Mouse (Mus musculus) MEL (cell line): ENCODE data around the gene Bcap31. TPM values are rescaled to one million over a fixed set of nuclear protein-coding genes. Genes with fewer than 3 reads are reported as not detected.

Source experiments
- DNase-seq: peaks from one replicate; pipeline ENCODE4 v3.0.0; 2011; ENCODE audit warnings: low read depth, low spot score
- H3K27ac ChIP-seq: 2 replicates; pipeline ENCODE4 v1.5.1; 2012; ENCODE audit warnings: low read depth, mild to moderate bottlenecking, control low read depth, low read length, moderate library complexity; ENCODE audit not compliant: control insufficient read depth
- H3K27me3 ChIP-seq, 2 experiments: fragments of 150-350 bp in 1 of 2; sonication (generic) in 1 of 2; 2 replicates each; pipeline ENCODE4 v1.6.1; 2012; ENCODE audit warnings: low read length in 2 of 2, mild to moderate bottlenecking in 2 of 2, improper control_type of control experiment in 1 of 2, moderate library complexity in 1 of 2; ENCODE audit not compliant: insufficient read depth in 2 of 2, control insufficient read depth in 1 of 2
- H3K36me3 ChIP-seq, 2 experiments: 2 replicates each; pipeline ENCODE4 v1.6.1; 2012 to 2014; ENCODE audit warnings: low read length in 2 of 2, improper control_type of control experiment in 1 of 2, inconsistent platforms in 1 of 2, mild to moderate bottlenecking in 1 of 2; ENCODE audit not compliant: insufficient read depth in 2 of 2, control insufficient read depth in 1 of 2
- H3K4me1 ChIP-seq, 2 experiments: fragments of 150-350 bp in 1 of 2; sonication (generic) in 1 of 2; 2 replicates each; pipeline ENCODE4 v1.6.1; 2012; ENCODE audit warnings: low read length in 2 of 2, improper control_type of control experiment in 1 of 2, mild to moderate bottlenecking in 1 of 2; ENCODE audit not compliant: insufficient read depth in 2 of 2, control insufficient read depth in 1 of 2
- H3K4me3 ChIP-seq, 2 experiments: fragments of 150-350 bp in 1 of 2; sonication (generic) in 1 of 2; 2 replicates each; pipeline ENCODE4 v1.5.1; 2012; ENCODE audit warnings: low read depth in 2 of 2, low read length in 2 of 2, mild to moderate bottlenecking in 2 of 2, moderate library complexity in 2 of 2, control low read depth in 1 of 2, improper control_type of control experiment in 1 of 2; ENCODE audit not compliant: control insufficient read depth in 1 of 2, insufficient read depth in 1 of 2
- H3K79me2 ChIP-seq: 2 replicates; pipeline ENCODE4 v1.6.1; 2012; ENCODE audit warnings: mild to moderate bottlenecking, low read length, moderate library complexity; ENCODE audit not compliant: control insufficient read depth, poor library complexity, insufficient read depth
- H3K9ac ChIP-seq: 2 replicates; pipeline ENCODE4 v1.6.1; 2012; ENCODE audit warnings: low read depth, mild to moderate bottlenecking, control low read depth, low read length, moderate library complexity; ENCODE audit not compliant: control insufficient read depth, poor library complexity, severe bottlenecking
- H3K9me3 ChIP-seq: fragments of 150-350 bp; sonication (generic); replicated peaks from 2 replicates; pipeline ENCODE4 v1.6.1; 2012; ENCODE audit warnings: mild to moderate bottlenecking, low read length, improper control_type of control experiment, moderate library complexity; ENCODE audit not compliant: insufficient read depth
- BHLHE40 ChIP-seq: IDR thresholded peaks from 2 replicates; pipeline ENCODE4 v1.6.1; 2012; ENCODE audit warnings: low read depth, mild to moderate bottlenecking, inconsistent platforms, low read length, improper control_type of control experiment, borderline replicate concordance
- CHD2 ChIP-seq: IDR thresholded peaks from 2 replicates; pipeline ENCODE4 v1.6.1; 2011; ENCODE audit warnings: low read length, improper control_type of control experiment
- CTCF ChIP-seq, 3 experiments: IDR thresholded peaks in 2 of 3; conservative IDR thresholded peaks in 1 of 3; 2 replicates each; pipeline ENCODE4 v1.5.1; 2011 to 2012; ENCODE audit warnings: low read length in 3 of 3, low read depth in 2 of 3, mild to moderate bottlenecking in 2 of 3, improper control_type of control experiment in 1 of 3, inconsistent platforms in 1 of 3, mixed read lengths in 1 of 3, moderate library complexity in 1 of 3; ENCODE audit not compliant: control insufficient read depth in 1 of 3, insufficient read depth in 1 of 3, poor library complexity in 1 of 3, severe bottlenecking in 1 of 3
- E2F4 ChIP-seq: IDR thresholded peaks from 2 replicates; pipeline ENCODE4 v1.6.1; 2011; ENCODE audit warnings: low read depth, low read length, improper control_type of control experiment, borderline replicate concordance
- EP300 ChIP-seq, 2 experiments: IDR thresholded peaks; 2 replicates each; pipeline ENCODE4 v1.6.1; 2011; ENCODE audit warnings: improper control_type of control experiment in 2 of 2, low read length in 2 of 2, low read depth in 1 of 2, mild to moderate bottlenecking in 1 of 2
- GABPA ChIP-seq: IDR thresholded peaks from 2 replicates; pipeline ENCODE4 v1.6.1; 2012; ENCODE audit warnings: low read depth, mild to moderate bottlenecking, inconsistent platforms, low read length, improper control_type of control experiment, moderate library complexity
- GATA1 ChIP-seq: IDR thresholded peaks from 2 replicates; pipeline ENCODE4 v1.6.1; 2011; ENCODE audit warnings: low read depth, low read length, improper control_type of control experiment
- JUND ChIP-seq: IDR thresholded peaks from 2 replicates; pipeline ENCODE4 v1.6.1; 2011; ENCODE audit warnings: low read depth, mild to moderate bottlenecking, improper control_type of control experiment, low read length
- MAFK ChIP-seq: IDR thresholded peaks from 2 replicates; pipeline ENCODE4 v1.6.1; 2011; ENCODE audit warnings: low read depth, mild to moderate bottlenecking, low read length, improper control_type of control experiment, borderline replicate concordance
- MAX ChIP-seq: IDR thresholded peaks from 2 replicates; pipeline ENCODE4 v1.6.1; 2011; ENCODE audit warnings: low read length, improper control_type of control experiment
- MXI1 ChIP-seq: IDR thresholded peaks from 2 replicates; pipeline ENCODE4 v1.6.1; 2011; ENCODE audit warnings: mild to moderate bottlenecking, low read depth, low read length, improper control_type of control experiment
- MYB ChIP-seq: IDR thresholded peaks from 2 replicates; pipeline ENCODE4 v1.6.1; 2011; ENCODE audit warnings: mild to moderate bottlenecking, low read depth, low read length, improper control_type of control experiment
- NELFE ChIP-seq: IDR thresholded peaks from 2 replicates; pipeline ENCODE4 v1.6.1; 2011; ENCODE audit warnings: low read depth, low read length, improper control_type of control experiment
- NRF1 ChIP-seq: IDR thresholded peaks from 2 replicates; pipeline ENCODE4 v1.6.1; 2014; ENCODE audit warnings: low read depth, mild to moderate bottlenecking, inconsistent platforms, low read length, improper control_type of control experiment, moderate library complexity; ENCODE audit not compliant: poor library complexity, insufficient read depth, severe bottlenecking
- POLR2AphosphoS2 ChIP-seq: IDR thresholded peaks from 2 replicates; pipeline ENCODE4 v1.6.1; 2011; ENCODE audit warnings: low read length, improper control_type of control experiment
- POLR2AphosphoS5 ChIP-seq: IDR thresholded peaks from 2 replicates; pipeline ENCODE4 v1.6.1; 2012; ENCODE audit warnings: low read depth, borderline replicate concordance, mild to moderate bottlenecking, inconsistent platforms, low read length, moderate library complexity, mixed read lengths
- RAD21 ChIP-seq: IDR thresholded peaks from 2 replicates; pipeline ENCODE4 v1.6.1; 2011; ENCODE audit warnings: mild to moderate bottlenecking, low read depth, low read length, improper control_type of control experiment
- SIN3A ChIP-seq: IDR thresholded peaks from 2 replicates; pipeline ENCODE4 v1.6.1; 2012; ENCODE audit warnings: low read length, improper control_type of control experiment, inconsistent platforms
- TBP ChIP-seq: IDR thresholded peaks from 2 replicates; pipeline ENCODE4 v1.8.0; 2011; ENCODE audit warnings: low read depth, low read length, improper control_type of control experiment
- USF2 ChIP-seq, 2 experiments: IDR thresholded peaks; 2 replicates each; pipeline ENCODE4 v1.6.1; 2011 to 2012; ENCODE audit warnings: improper control_type of control experiment in 2 of 2, low read length in 2 of 2, borderline replicate concordance in 1 of 2, inconsistent platforms in 1 of 2, low read depth in 1 of 2, mild to moderate bottlenecking in 1 of 2; ENCODE audit not compliant: insufficient read depth in 1 of 2
- ZKSCAN1 ChIP-seq: IDR thresholded peaks from 2 replicates; pipeline ENCODE4 v1.6.1; 2012; ENCODE audit warnings: low read depth, mild to moderate bottlenecking, inconsistent platforms, low read length, improper control_type of control experiment, moderate library complexity
- ZMIZ1 ChIP-seq: IDR thresholded peaks from 2 replicates; pipeline ENCODE4 v1.6.1; 2012; ENCODE audit warnings: low read depth, mild to moderate bottlenecking, inconsistent platforms, low read length, improper control_type of control experiment, moderate library complexity
- polyA plus RNA-seq, 2 experiments: library from polyadenylated mRNA; stranded (reverse) in 1 of 2; unstranded in 1 of 2; fragments of >175 nt in 1 of 2; fragments of >200 nt in 1 of 2; gene quantifications; 2 replicates each; pipeline versions ENCODE4 v1.2.1 to v1.2.4; 2012; ENCODE audit warnings: low replicate concordance in 2 of 2, low read depth in 1 of 2; ENCODE audit not compliant: insufficient read length in 2 of 2, insufficient read depth in 1 of 2, missing spikeins in 1 of 2
- total RNA-seq: library from RNA; depleted of rRNA; stranded (reverse); fragments of 300-350 nt; gene quantifications from 2 replicates; pipeline ENCODE4 v1.2.3, GENCODE M21; 2012

Gene Bcap31
- total and polyA plus RNA-seq, 3 experiments: 164 to 214 TPM; not detected in 1

GRCm38 (mm10) chrX:73739151-73739550 is 23.2 kb upstream of the Bcap31 start:
- no peak for DNase-seq
- no peaks in the 10 kb centered on the region for H3K79me2 ChIP-seq
- no peaks in the 10 kb centered on the region for H3K27me3 ChIP-seq
- H3K27ac ChIP-seq: no peak overlapping the region
- no peaks in the 10 kb centered on the region for H3K9me3 ChIP-seq
- H3K4me1 ChIP-seq: no peaks in the 10 kb centered on the region
- no peak overlapping the region for H3K9ac ChIP-seq
- H3K4me3 ChIP-seq: no peak overlapping the region
- TF ChIP-seq GATA1 (no peak), POLR2AphosphoS2 (no peak), BHLHE40 (no peak), USF2 (IDR thresholded peaks at IDR 0.05; ENCODE audit: borderline replicate concordance in 1 of 2, insufficient read depth in 1 of 2, low read depth in 1 of 2, low read length in 2 of 2) (no peak), MAX (no peak), TBP (no peak), EP300 (IDR thresholded peaks at IDR 0.05; ENCODE audit: low read depth in 1 of 2, low read length in 2 of 2) (no peak), ZMIZ1 (no peak), NRF1 (no peak), MYB (no peak), MAFK (no peak), SIN3A (no peak), POLR2AphosphoS5 (no peak), MXI1 (no peak), JUND (no peak), CHD2 (no peak), GABPA (no peak), NELFE (no peak)
- H3K36me3 ChIP-seq: no peaks in the 10 kb centered on the region

DNA sequence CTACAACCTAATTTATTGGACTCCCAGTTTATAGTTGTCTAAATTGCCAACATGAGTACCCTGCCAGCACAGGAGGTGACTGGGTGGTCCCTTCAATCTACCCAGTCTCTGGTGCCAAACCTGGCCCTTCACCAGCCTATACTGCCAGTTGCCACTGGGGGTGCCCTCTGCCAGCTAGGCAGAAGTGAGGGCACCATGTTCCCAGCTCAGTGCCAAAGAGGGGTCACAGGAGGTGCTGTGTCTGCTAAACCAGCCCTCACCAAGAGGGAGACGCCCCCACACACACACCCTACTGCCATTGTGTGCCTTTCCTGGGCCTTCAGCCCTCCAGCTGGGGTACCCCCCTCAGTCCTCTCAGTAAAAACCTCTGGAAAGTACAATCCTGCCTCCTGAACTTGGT is 22.2 kb upstream of the Bcap31 start:
- Histone ChIP-seq H3K9me3 (no peaks in the 10 kb centered on the region), H3K27ac (no peak overlapping the region), H3K27me3 (no peaks in the 10 kb centered on the region), H3K36me3 (no peaks in the 10 kb centered on the region), H3K4me3 (no peak overlapping the region), H3K4me1 (no peaks in the 10 kb centered on the region), H3K79me2 (no peaks in the 10 kb centered on the region), H3K9ac (no peak overlapping the region)
- no peak for DNase-seq
- TF ChIP-seq RAD21: no peak
- peak in 2 of 3 experiments; percentile 19 to 20; a peak in 1 of 6 replicates for TF ChIP-seq CTCF (IDR thresholded peaks at IDR 0.05 in 2 of 3, conservative IDR thresholded peaks at IDR 0.05 in 1 of 3; ENCODE audit: control insufficient read depth in 1 of 3, insufficient read depth in 1 of 3, low read depth in 2 of 3, low read length in 3 of 3, poor library complexity in 1 of 3, severe bottlenecking in 1 of 3)
- TF ChIP-seq USF2 (IDR thresholded peaks at IDR 0.05; ENCODE audit: borderline replicate concordance in 1 of 2, insufficient read depth in 1 of 2, low read depth in 1 of 2, low read length in 2 of 2): no peak
- TF ChIP-seq ZKSCAN1: no peak
- TF ChIP-seq E2F4: no peak
